Mouse (Mus musculus) liver, postnatal 0 days (tissue): ENCODE measurements at regions not wholly inside any gene's neighbourhood (a gene's known extent, or its start where the extent isn't known, plus 50 kb on each side); places are given as distances from the start of the nearest gene placed in this dataset.

Experiments used
- ATAC-seq: fragments of 200-750 bp; cut with Nextera tagmentation; 2 replicates; pipeline ENCODE4 v1.8.0; 2017; ENCODE audit warnings: mild to moderate bottlenecking, moderate library complexity
- DNase-seq: peaks from one replicate; pipeline ENCODE4 v3.0.0-alpha.2; 2016
- H3K27ac ChIP-seq: fragments of 300-500 bp; sonication (generic); 2 replicates; pipeline ENCODE4 v1.5.1; 2014; ENCODE audit warnings: antibody characterized with exemption, moderate library complexity, mild to moderate bottlenecking, low read depth
- H3K27me3 ChIP-seq: fragments of 300-500 bp; sonication (generic); 2 replicates; pipeline ENCODE4 v1.6.1; 2014; ENCODE audit warnings: low read length, control low read depth, mixed read lengths; ENCODE audit not compliant: insufficient read depth
- H3K36me3 ChIP-seq: fragments of 300-500 bp; sonication (generic); replicated peaks from 2 replicates; pipeline ENCODE4 v1.6.1; 2014; ENCODE audit warnings: mild to moderate bottlenecking, control low read depth, low read length, moderate library complexity, mixed read lengths; ENCODE audit not compliant: insufficient read depth
- H3K4me1 ChIP-seq: fragments of 300-500 bp; sonication (generic); 2 replicates; pipeline ENCODE4 v1.6.1; 2014; ENCODE audit warnings: antibody characterized with exemption, mild to moderate bottlenecking, control low read depth; ENCODE audit not compliant: insufficient read depth
- H3K4me2 ChIP-seq: fragments of 300-500 bp; sonication (generic); 2 replicates; pipeline ENCODE4 v1.6.1; 2014; ENCODE audit warnings: low read depth, mild to moderate bottlenecking, low read length, moderate library complexity, mixed read lengths
- H3K4me3 ChIP-seq: fragments of 300-500 bp; sonication (generic); 2 replicates; pipeline ENCODE4 v1.5.1; 2014; ENCODE audit warnings: low read depth, low read length
- H3K9ac ChIP-seq: fragments of 300-500 bp; sonication (generic); replicated peaks from 2 replicates; pipeline ENCODE4 v1.6.1; 2014; ENCODE audit warnings: mild to moderate bottlenecking, moderate library complexity
- H3K9me3 ChIP-seq: fragments of 300-500 bp; sonication (generic); 2 replicates; pipeline ENCODE4 v1.6.1; 2016; ENCODE audit warnings: mild to moderate bottlenecking, control low read depth, low read length, mixed read lengths
- CTCF ChIP-seq: sonication (generic); IDR thresholded peaks from 2 replicates; pipeline ENCODE4 v1.5.1; 2016; ENCODE audit warnings: antibody characterized with exemption, low read depth
- EP300 ChIP-seq: IDR thresholded peaks from 2 replicates; pipeline ENCODE4 v1.6.1; 2016; ENCODE audit warnings: antibody characterized with exemption, low read depth, mild to moderate bottlenecking
- WGBS: fragments of 180-500 bp; shearing (Covaris S2); extraction: QIAGEN DNeasy Blood & Tissue Kit; methylation state at CpG from one replicate; pipeline ENCODE4 v1.1.7; 2014; ENCODE audit not compliant: insufficient replicate concordance; 5-methylcytosine and 5-hydroxymethylcytosine counted together

DNA sequence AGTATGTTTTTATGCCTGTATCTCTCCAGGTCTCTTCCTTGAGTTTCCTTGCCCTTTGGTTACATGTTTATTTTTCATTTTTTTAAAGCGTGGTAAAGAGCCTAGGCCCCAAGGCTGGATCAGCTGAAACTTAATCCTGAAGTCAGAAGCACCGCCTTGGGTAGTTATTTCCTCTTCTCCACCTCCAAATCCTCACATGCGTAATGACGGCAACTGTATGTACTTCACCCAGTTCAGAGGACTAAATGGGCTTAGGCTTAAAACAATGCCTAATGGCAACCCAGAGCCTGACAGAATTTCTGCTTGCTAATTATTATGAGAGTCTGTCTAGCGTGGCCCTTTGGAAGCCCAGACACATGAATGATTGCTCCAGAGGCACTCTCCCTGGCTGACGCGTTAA is 316.6 kb upstream of the A1bg start:
- no peak overlapping the region for H3K4me3 ChIP-seq
- TF ChIP-seq EP300: no peak
- no peak for TF ChIP-seq CTCF
- H3K9ac ChIP-seq: no peak overlapping the region
- H3K27me3 ChIP-seq: no peaks in the 10 kb centered on the region
- no peak for ATAC-seq
- no peaks in the 10 kb centered on the region for H3K4me1 ChIP-seq
- DNase-seq: no peak
- no peak overlapping the region for H3K4me2 ChIP-seq
- H3K9me3 ChIP-seq: no peaks in the 10 kb centered on the region
- 77% methylated on average over 7 of the region's 7 CpGs for WGBS
- no peaks in the 10 kb centered on the region for H3K36me3 ChIP-seq
- H3K27ac ChIP-seq: no peak overlapping the region

DNA sequence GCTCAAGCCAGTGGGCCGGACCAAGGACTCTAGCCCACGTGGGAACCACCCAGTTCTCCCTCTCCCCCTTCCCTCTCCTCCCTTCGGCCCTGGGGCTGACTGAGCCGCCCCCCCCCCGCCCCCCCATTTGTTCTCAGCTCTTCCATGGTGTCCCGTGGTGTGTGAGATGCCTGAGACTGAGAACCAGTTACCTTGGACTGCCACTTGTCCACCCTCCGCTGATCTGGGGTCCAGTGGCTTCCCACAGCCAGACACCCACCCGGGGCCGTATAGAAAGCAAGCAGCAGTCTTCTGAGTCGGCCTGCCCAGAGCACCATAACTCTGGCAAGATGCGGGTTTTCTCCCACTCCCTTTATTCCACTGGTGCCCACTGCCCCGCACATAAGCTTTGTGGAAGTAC is 316.2 kb upstream of the A1bg start:
- Histone ChIP-seq H3K4me2 (no peak overlapping the region), H3K9me3 (no peaks in the 10 kb centered on the region), H3K4me1 (no peaks in the 10 kb centered on the region), H3K27ac (no peak overlapping the region), H3K36me3 (no peaks in the 10 kb centered on the region), H3K27me3 (no peaks in the 10 kb centered on the region), H3K9ac (no peak overlapping the region), H3K4me3 (no peak overlapping the region)
- 72% methylated on average over 12 of the region's 12 CpGs for WGBS
- no peak for TF ChIP-seq EP300
- no peak for TF ChIP-seq CTCF
- DNase-seq: no peak
- no peak for ATAC-seq

DNA sequence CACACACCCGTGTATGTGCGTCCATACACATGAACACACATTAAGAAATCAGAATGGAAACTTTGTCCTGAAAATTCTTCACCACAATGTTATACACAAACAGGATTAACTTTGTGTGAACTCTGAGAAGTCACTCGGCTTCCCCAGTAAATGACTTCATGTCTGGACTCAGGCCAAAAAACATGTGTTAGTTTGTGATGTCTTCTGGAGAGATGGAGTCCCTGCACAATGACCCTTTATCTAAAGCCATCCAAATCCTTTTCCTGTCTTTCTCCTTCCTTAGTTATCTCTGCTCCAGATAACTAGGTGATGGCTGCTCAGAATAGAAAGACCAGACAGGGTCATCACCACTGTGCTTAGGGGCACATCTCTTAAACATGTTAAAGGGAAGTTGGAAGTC is 306.8 kb upstream of the A1bg start:
- 73% methylated on average over 3 of the region's 3 CpGs for WGBS
- Histone ChIP-seq H3K4me2 (no peak overlapping the region), H3K27me3 (no peaks in the 10 kb centered on the region), H3K4me3 (no peak overlapping the region), H3K36me3 (no peaks in the 10 kb centered on the region), H3K9me3 (no peaks in the 10 kb centered on the region), H3K4me1 (no peaks in the 10 kb centered on the region), H3K27ac (no peak overlapping the region), H3K9ac (no peak overlapping the region)
- ATAC-seq (no peak), DNase-seq (no peak)
- no peak for TF ChIP-seq EP300
- TF ChIP-seq CTCF: no peak

- Histone ChIP-seq H3K27ac (no peak overlapping the region), H3K9ac (no peak overlapping the region), H3K27me3 (no peaks in the 10 kb centered on the region), H3K4me1 (no peaks in the 10 kb centered on the region), H3K9me3 (no peaks in the 10 kb centered on the region), H3K36me3 (no peaks in the 10 kb centered on the region), H3K4me2 (no peak overlapping the region), H3K4me3 (no peak overlapping the region)
- no peak for ATAC-seq
- TF ChIP-seq CTCF: no peak
- TF ChIP-seq EP300: no peak
- no peak for DNase-seq
- 40% methylated on average over 1 of the region's 1 CpGs for WGBS
Observed at GRCm38 (mm10) chr15:61222923-61223322, 300.1 kb upstream of the A1bg start.

DNA sequence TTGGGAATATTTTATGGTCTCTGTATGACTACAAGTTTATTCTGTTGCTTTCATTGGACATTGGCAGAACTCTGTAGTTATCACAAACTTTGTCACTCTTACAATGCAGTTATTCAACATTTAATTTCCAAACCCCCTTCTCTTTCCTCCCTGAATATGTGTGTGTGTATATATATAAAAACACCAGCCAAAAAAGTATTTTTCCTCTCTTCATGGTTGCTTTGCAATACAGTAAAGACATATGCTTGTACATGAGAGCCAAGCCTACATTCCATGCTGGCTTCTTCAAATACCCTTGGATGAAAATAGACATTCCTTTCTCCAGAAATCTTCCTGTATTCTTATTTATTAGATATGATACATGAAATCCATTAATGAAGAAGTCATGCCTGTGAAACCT is 287.3 kb upstream of the A1bg start:
- Histone ChIP-seq H3K36me3 (no peaks in the 10 kb centered on the region), H3K4me3 (no peak overlapping the region), H3K27me3 (no peaks in the 10 kb centered on the region), H3K9ac (no peak overlapping the region), H3K4me1 (no peaks in the 10 kb centered on the region), H3K9me3 (no peaks in the 10 kb centered on the region), H3K4me2 (no peak overlapping the region), H3K27ac (no peak overlapping the region)
- ATAC-seq: no peak
- TF ChIP-seq CTCF: no peak
- no peak for TF ChIP-seq EP300
- no peak for DNase-seq

DNA sequence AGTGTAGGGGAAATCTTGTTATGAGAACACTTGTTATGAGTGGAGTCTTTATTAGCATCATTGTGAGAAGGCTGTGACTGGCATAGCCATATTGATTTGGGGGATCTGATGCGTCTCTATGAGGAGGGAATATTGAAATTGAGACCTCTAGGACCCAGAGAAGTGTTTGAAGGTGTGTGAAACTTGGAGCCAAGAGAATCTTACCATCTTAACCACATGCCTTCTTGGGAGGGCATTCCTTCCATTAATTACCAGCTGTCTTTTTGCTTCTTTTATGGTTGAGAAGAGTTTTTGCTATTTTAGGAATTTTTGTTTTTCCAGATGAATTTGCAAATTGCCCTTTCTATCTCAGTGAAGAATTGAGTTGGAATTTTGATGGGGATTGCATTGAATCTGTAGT is 267.2 kb upstream of the A1bg start:
- Histone ChIP-seq H3K9me3 (no peaks in the 10 kb centered on the region), H3K27me3 (no peaks in the 10 kb centered on the region), H3K4me2 (no peak overlapping the region), H3K4me3 (no peak overlapping the region), H3K36me3 (no peaks in the 10 kb centered on the region), H3K4me1 (no peaks in the 10 kb centered on the region), H3K27ac (no peak overlapping the region), H3K9ac (no peak overlapping the region)
- DNase-seq: no peak
- ATAC-seq: no peak
- no peak for TF ChIP-seq EP300
- no peak for TF ChIP-seq CTCF
- WGBS: 71% methylated on average over 1 of the region's 1 CpGs

DNA sequence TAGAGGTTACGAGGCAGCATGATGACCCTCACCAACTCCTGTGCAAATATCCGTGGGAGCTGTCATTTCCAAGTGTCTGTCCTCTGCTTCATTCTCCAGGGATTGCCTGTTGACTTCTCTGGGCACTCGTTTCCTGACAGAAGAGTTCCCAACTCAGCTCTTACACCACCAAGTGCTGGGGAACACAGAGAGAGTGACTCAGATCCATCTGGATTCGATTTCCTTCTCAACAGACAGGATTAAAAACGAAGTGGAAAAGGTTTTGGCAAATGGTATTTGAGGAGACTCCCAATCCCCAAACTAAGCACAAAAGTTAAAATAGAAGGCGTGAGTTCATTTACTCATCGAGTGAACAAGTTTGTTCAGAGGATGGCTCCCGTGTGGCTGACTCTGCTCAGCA is 266.7 kb upstream of the A1bg start:
- no peaks in the 10 kb centered on the region for H3K27me3 ChIP-seq
- no peak for DNase-seq
- 62% methylated on average over 8 of the region's 8 CpGs for WGBS
- H3K4me2 ChIP-seq: no peak overlapping the region
- no peak for ATAC-seq
- H3K9ac ChIP-seq: no peak overlapping the region
- H3K27ac ChIP-seq: no peak overlapping the region
- H3K4me3 ChIP-seq: no peak overlapping the region
- no peaks in the 10 kb centered on the region for H3K9me3 ChIP-seq
- no peaks in the 10 kb centered on the region for H3K4me1 ChIP-seq
- TF ChIP-seq CTCF (no peak), EP300 (no peak)
- no peaks in the 10 kb centered on the region for H3K36me3 ChIP-seq
